Comparison of ENCODE assay signal across 8 mouse cellular contexts in the genomic region with DNA sequence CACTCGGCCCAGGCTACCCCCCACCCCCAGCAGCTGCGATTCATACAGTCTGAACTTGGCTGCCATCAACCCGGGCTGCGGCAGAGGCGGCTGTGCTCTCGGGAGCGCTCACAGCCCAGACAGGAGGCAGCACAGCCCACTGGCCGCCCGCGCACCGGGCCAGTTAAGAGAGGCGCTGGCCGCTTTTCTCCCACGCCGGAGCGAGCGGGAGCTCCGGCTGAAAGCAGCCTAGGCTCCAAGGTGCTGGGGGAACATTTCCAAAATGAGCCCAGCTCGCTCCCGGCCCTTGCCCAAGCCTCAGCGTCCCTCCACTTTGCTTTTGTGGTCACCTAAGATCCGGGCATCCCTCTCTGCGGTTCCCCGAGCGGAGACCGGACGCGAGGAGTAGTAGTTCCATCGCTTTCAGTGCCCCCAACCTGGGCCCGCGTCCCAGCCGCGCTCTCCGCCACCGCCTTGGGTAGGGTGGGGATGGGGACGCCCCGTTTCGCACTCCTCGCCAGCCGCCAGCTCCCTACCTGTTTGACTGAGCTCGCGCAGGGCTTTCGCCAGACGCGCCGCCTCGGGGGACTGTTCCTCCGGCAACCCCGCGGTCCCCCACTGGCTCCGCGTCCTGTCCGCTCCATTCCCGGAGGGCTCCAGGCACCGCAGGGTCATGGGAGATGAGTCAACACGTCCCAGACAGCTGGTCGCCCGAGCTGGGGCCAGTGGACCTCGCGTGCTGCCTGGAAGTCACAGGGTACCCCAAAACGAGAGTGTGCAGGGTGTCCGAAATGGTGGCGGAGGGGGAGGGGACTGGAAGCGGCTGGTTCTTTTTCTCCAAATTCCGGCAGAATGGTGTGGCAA. TPM values are rescaled to one million over a fixed set of nuclear protein-coding genes. Genes with fewer than 3 reads are reported as not detected.
A peak's percentile ranks its signal among the peaks of the same experiment; 100 is the strongest.
DNase-seq lines count a peak whose midpoint lies in the region; ATAC-seq lines count a peak whose summit lies in the region.

No protein-coding gene starts in this region.

- ATAC-seq in erythroblast, adult 5-6 weeks (replicated peaks; ENCODE audit: low FRiP score, poor library complexity, severe bottlenecking): no peak
- ATAC-seq in forebrain, embryonic 16.5 days: 0 out of 2 replicates have a peak, but pooled peaks have one; percentile 8
- peak; percentile 6; the same call in 1 of the 2 replicates for ATAC-seq in hindbrain, embryonic 13.5 days (ENCODE audit: low FRiP score)
- ATAC-seq in midbrain, embryonic 11.5 days (ENCODE audit: low FRiP score): 0 out of 2 replicates have a peak, but pooled peaks have one; percentile 3
- no peak for ATAC-seq in stomach, embryonic 14.5 days (ENCODE audit: insufficient number of reproducible peaks, insufficient read depth, low FRiP score, low read depth)

- peaks cover 60% of the 10 kb centered on the region for H3K27me3 ChIP-seq in erythroblast, embryonic 14.5 days (ENCODE audit: control insufficient read depth)
- H3K27me3 ChIP-seq in forebrain, embryonic 16.5 days (replicated peaks; ENCODE audit: control insufficient read depth, insufficient read depth, low read length): no peaks in the 10 kb centered on the region
- H3K27me3 ChIP-seq in hindbrain, embryonic 13.5 days: 0 out of 2 replicates have a peak, but pooled peaks cover 11% of the 10 kb centered on the region
- peaks cover 4% of the 10 kb centered on the region for H3K27me3 ChIP-seq in midbrain, embryonic 11.5 days (ENCODE audit: control insufficient read depth, insufficient read depth, low read length)
- no peaks in the 10 kb centered on the region for H3K27me3 ChIP-seq in stomach, embryonic 14.5 days (ENCODE audit: control insufficient read depth, insufficient read depth, low read length)

- peak overlapping the region; percentile 46 for H3K4me3 ChIP-seq in erythroblast, embryonic 14.5 days (replicated peaks)
- H3K4me3 ChIP-seq in forebrain, embryonic 16.5 days (replicated peaks; ENCODE audit: low read length): peak overlapping the region; percentile 87
- peak overlapping the region; percentile 83 for H3K4me3 ChIP-seq in hindbrain, embryonic 13.5 days
- H3K4me3 ChIP-seq in midbrain, embryonic 11.5 days (ENCODE audit: low read depth, low read length): peak overlapping the region; percentile 63
- H3K4me3 ChIP-seq in stomach, embryonic 14.5 days (ENCODE audit: low read depth, low read length): peak overlapping the region; percentile 53

- peak; percentile 69 for DNase-seq in adrenal gland, postnatal 36 days
- DNase-seq in left cerebral cortex, postnatal 36 days (ENCODE audit: low spot score in 2 of 2): peak; percentile 58 to 77
- peak; percentile 96 for DNase-seq in midbrain, embryonic 11.5 days (ENCODE audit: low spot score, missing footprints)

- intact Hi-C loops in left cerebral cortex, postnatal 36 days (cut with DNase I): loop anchor here (5.0 kb wide), 2 partner anchors 152 to 312 kb away; no protein-coding TSS in a partner anchor

- 0% methylated on average over 64 of the region's 65 CpGs for WGBS in forebrain, embryonic 16.5 days
- under 1% methylated on average over 65 of the region's 65 CpGs for WGBS in hindbrain, embryonic 13.5 days
- WGBS in midbrain, embryonic 11.5 days: under 1% methylated on average over 56 of the region's 65 CpGs
- WGBS in stomach, embryonic 14.5 days: under 1% methylated on average over 65 of the region's 65 CpGs

- H3K27ac ChIP-seq in forebrain, embryonic 16.5 days (ENCODE audit: low read length): peak overlapping the region; percentile 96
- peak overlapping the region; percentile 96 for H3K27ac ChIP-seq in hindbrain, embryonic 13.5 days
- H3K27ac ChIP-seq in midbrain, embryonic 11.5 days (ENCODE audit: low read depth, low read length): no peak overlapping the region
- H3K27ac ChIP-seq in stomach, embryonic 14.5 days (ENCODE audit: low read length): no peak overlapping the region

- H3K9me3 ChIP-seq in erythroblast, embryonic 14.5 days (ENCODE audit: control insufficient read depth, low read length): peaks cover 8% of the 10 kb centered on the region; the same call in 1 of the 2 replicates
- H3K9me3 ChIP-seq in forebrain, embryonic 16.5 days (ENCODE audit: control insufficient read depth, low read length): no peaks in the 10 kb centered on the region
- H3K9me3 ChIP-seq in hindbrain, embryonic 13.5 days: no peaks in the 10 kb centered on the region
- no peaks in the 10 kb centered on the region for H3K9me3 ChIP-seq in midbrain, embryonic 11.5 days (ENCODE audit: control insufficient read depth, low read length)
- H3K9me3 ChIP-seq in stomach, embryonic 14.5 days (ENCODE audit: control insufficient read depth, low read depth, low read length): no peaks in the 10 kb centered on the region

- no peaks in the 10 kb centered on the region for H3K36me3 ChIP-seq in erythroblast, embryonic 14.5 days (ENCODE audit: control insufficient read depth)
- no peaks in the 10 kb centered on the region for H3K36me3 ChIP-seq in forebrain, embryonic 16.5 days (ENCODE audit: control insufficient read depth, insufficient read depth)
- H3K36me3 ChIP-seq in hindbrain, embryonic 13.5 days: peaks cover 14% of the 10 kb centered on the region
- no peaks in the 10 kb centered on the region for H3K36me3 ChIP-seq in midbrain, embryonic 11.5 days (ENCODE audit: control insufficient read depth, insufficient read depth, low read length)
- no peaks in the 10 kb centered on the region; the same call in 1 of the 2 replicates for H3K36me3 ChIP-seq in stomach, embryonic 14.5 days (ENCODE audit: control insufficient read depth, insufficient read depth, low read length)

- H3K9ac ChIP-seq in forebrain, embryonic 16.5 days (replicated peaks; ENCODE audit: low read depth, low read length): peak overlapping the region; percentile 92
- H3K9ac ChIP-seq in hindbrain, embryonic 13.5 days: peak overlapping the region; percentile 94
- H3K9ac ChIP-seq in midbrain, embryonic 11.5 days (ENCODE audit: low read length): peak overlapping the region; percentile 63
- peak overlapping the region; percentile 33; the same call in 1 of the 2 replicates for H3K9ac ChIP-seq in stomach, embryonic 14.5 days (replicated peaks; ENCODE audit: low read depth, low read length)

- peak overlapping the region; percentile 98 for H3K4me2 ChIP-seq in forebrain, embryonic 16.5 days (ENCODE audit: low read length)
- H3K4me2 ChIP-seq in hindbrain, embryonic 13.5 days: peak overlapping the region; percentile 91
- peak overlapping the region; percentile 98 for H3K4me2 ChIP-seq in midbrain, embryonic 11.5 days
- peak overlapping the region; percentile 90 for H3K4me2 ChIP-seq in stomach, embryonic 14.5 days (replicated peaks; ENCODE audit: low read depth, low read length)

- peaks cover 37% of the 10 kb centered on the region for H3K4me1 ChIP-seq in erythroblast, embryonic 14.5 days (ENCODE audit: control insufficient read depth)
- peaks cover 15% of the 10 kb centered on the region for H3K4me1 ChIP-seq in forebrain, embryonic 16.5 days (replicated peaks; ENCODE audit: control insufficient read depth, insufficient read depth, low read length)
- H3K4me1 ChIP-seq in hindbrain, embryonic 13.5 days (replicated peaks): peaks cover 34% of the 10 kb centered on the region
- peaks cover 10% of the 10 kb centered on the region for H3K4me1 ChIP-seq in midbrain, embryonic 11.5 days (ENCODE audit: control insufficient read depth, insufficient read depth, low read length)
- peaks cover 4% of the 10 kb centered on the region; the same call in 1 of the 2 replicates for H3K4me1 ChIP-seq in stomach, embryonic 14.5 days (ENCODE audit: control insufficient read depth, insufficient read depth, low read length)

RNA-seq across cellular contexts. Expression of a gene that starts 2.4 kb away (rescaled TPM):
- polyA plus RNA-seq in erythroblast, embryonic 14.5 days (2012): 0.54 and 0.94 TPM in 2 replicates
- not detected in 2 replicates for total RNA-seq in erythroblast, adult 5-6 weeks (2015; ENCODE audit: low replicate concordance)
- total RNA-seq in erythroblast, adult 5-6 weeks (2017; ENCODE audit: low replicate concordance): not detected in 2 replicates
- total RNA-seq in adrenal gland, postnatal 36 days (2021): 10 to 100 TPM; 25.3 to 26.5 TPM
- polyA plus RNA-seq in forebrain, embryonic 16.5 days (2015; fragmentation: Nextera tagmentation; extraction: Ambion mirVana): 145 and 161 TPM in 2 replicates
- polyA plus RNA-seq in hindbrain, embryonic 13.5 days (2015; fragmentation: Nextera tagmentation; extraction: Ambion mirVana): 118 and 138 TPM in 2 replicates
- total RNA-seq in left cerebral cortex, postnatal 36 days (2021): 10 to 100 TPM; 26.5 to 38.5 TPM
- polyA plus RNA-seq in midbrain, embryonic 11.5 days (2014; fragmentation: Nextera tagmentation; extraction: Ambion mirVana): 28.8 and 30.5 TPM in 2 replicates
- polyA plus RNA-seq in stomach, embryonic 14.5 days (2014; fragmentation: Nextera tagmentation; extraction: Ambion mirVana): 32.9 and 33.4 TPM in 2 replicates

Comparison
In these comparisons a context has a peak if more than half of its experiments do, and no peak if none do; other contexts are left out.
1. ATAC-seq: peak in forebrain, embryonic 16.5 days (single experiment), hindbrain, embryonic 13.5 days (single experiment) and midbrain, embryonic 11.5 days (single experiment); none in erythroblast, adult 5-6 weeks (single experiment) and stomach, embryonic 14.5 days (single experiment).
2. H3K27ac ChIP-seq: peak in forebrain, embryonic 16.5 days (single experiment) and hindbrain, embryonic 13.5 days (single experiment); none in midbrain, embryonic 11.5 days (single experiment) and stomach, embryonic 14.5 days (single experiment).
3. H3K9ac ChIP-seq: peak in every context shown above with its lines; median percentile 94 in hindbrain, embryonic 13.5 days; 92 in forebrain, embryonic 16.5 days; 63 in midbrain, embryonic 11.5 days; 33 in stomach, embryonic 14.5 days.
4. RNA of a gene that starts 2.4 kb away (polyA plus RNA-seq): 145 to 161 TPM in forebrain, embryonic 16.5 days, 118 to 138 TPM in hindbrain, embryonic 13.5 days, 32.9 to 33.4 TPM in stomach, embryonic 14.5 days and 28.8 to 30.5 TPM in midbrain, embryonic 11.5 days; 0.54 to 0.94 TPM in erythroblast, embryonic 14.5 days; every median in the first group is over 10 times any median in the second.
5. Peak in every context shown above with its lines, with median percentiles within 50 percentile points of each other: H3K4me3 ChIP-seq, DNase-seq and H3K4me2 ChIP-seq.